Mouse (Mus musculus) neural tube, embryonic 14.5 days (tissue): ENCODE measurements around the gene Mapk1ip1l. TPM values are rescaled to one million over a fixed set of nuclear protein-coding genes. Genes with fewer than 3 reads are reported as not detected.
A peak's percentile ranks its signal among the peaks of the same experiment; 100 is the strongest.

Experiments
- ATAC-seq: fragments of 200-750 bp; cut with Nextera tagmentation; 2 replicates; pipeline ENCODE4 v1.8.0; 2017; ENCODE audit warnings: low read depth, mild to moderate bottlenecking, moderate TSS enrichment, moderate library complexity
- H3K27ac ChIP-seq: fragments of 300-500 bp; sonication (generic); 2 replicates; pipeline ENCODE4 v1.5.1; 2014; ENCODE audit warnings: low read depth, mild to moderate bottlenecking, control low read depth, low read length, moderate library complexity, mixed read lengths
- H3K27me3 ChIP-seq: fragments of 300-500 bp; sonication (generic); 2 replicates; pipeline ENCODE4 v1.6.1; 2014; ENCODE audit warnings: low read length; ENCODE audit not compliant: control insufficient read depth, insufficient read depth
- H3K36me3 ChIP-seq: fragments of 300-500 bp; sonication (generic); 2 replicates; pipeline ENCODE4 v1.6.1; 2014; ENCODE audit warnings: low read length, mixed read lengths; ENCODE audit not compliant: control insufficient read depth, insufficient read depth
- H3K4me1 ChIP-seq: fragments of 300-500 bp; sonication (generic); 2 replicates; pipeline ENCODE4 v1.6.1; 2014; ENCODE audit warnings: low read length; ENCODE audit not compliant: control insufficient read depth, insufficient read depth
- H3K4me2 ChIP-seq: fragments of 300-500 bp; sonication (generic); 2 replicates; pipeline ENCODE4 v1.6.1; 2014; ENCODE audit warnings: mild to moderate bottlenecking, low read depth, low read length, control low read depth
- H3K4me3 ChIP-seq: fragments of 300-500 bp; sonication (generic); 2 replicates; pipeline ENCODE4 v1.5.1; 2014; ENCODE audit warnings: low read depth, low read length, control low read depth, mixed read lengths
- H3K9ac ChIP-seq: fragments of 300-500 bp; sonication (generic); replicated peaks from 2 replicates; pipeline ENCODE4 v1.6.1; 2014; ENCODE audit warnings: low read depth, mild to moderate bottlenecking, control low read depth, low read length, mixed read lengths
- H3K9me3 ChIP-seq: fragments of 300-500 bp; sonication (generic); 2 replicates; pipeline ENCODE4 v1.6.1; 2016; ENCODE audit warnings: low read length; ENCODE audit not compliant: control insufficient read depth
- WGBS: fragments of 180-500 bp; shearing (Covaris S2); extraction: QIAGEN DNeasy Blood & Tissue Kit; methylation state at CpG from one replicate; pipeline ENCODE4 v1.1.7; 2014; 5-methylcytosine and 5-hydroxymethylcytosine counted together
- polyA plus RNA-seq: library from polyadenylated mRNA; unstranded; fragments of >200 nt; fragmentation: Nextera tagmentation; extraction: Ambion mirVana; gene quantifications from 2 replicates; pipeline ENCODE4 v1.2.1, GENCODE M21; 2014

Mapk1ip1l gene
- polyA plus RNA-seq, 1 experiment from 2014 or later, result 45.6 TPM

DNA sequence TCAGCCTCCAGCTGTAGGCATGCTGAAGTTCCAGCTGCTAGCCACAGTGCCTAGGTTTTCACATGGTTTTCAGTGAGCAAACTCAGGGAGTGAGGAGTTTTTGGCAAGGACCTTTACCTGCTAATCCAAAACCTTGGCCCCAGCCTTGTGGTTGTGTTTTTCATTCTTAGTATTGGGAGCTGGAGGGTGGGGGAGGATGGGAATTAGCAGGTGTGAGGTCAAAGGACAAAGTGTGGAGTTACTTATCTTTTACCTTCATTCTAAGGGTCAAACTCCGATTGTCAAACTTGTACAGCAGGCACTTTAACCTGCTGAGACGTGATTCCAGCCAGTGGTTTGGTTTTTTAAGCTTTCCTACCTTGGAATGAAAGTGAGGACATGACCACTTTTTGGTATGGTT is 1.8 kb upstream of the Mapk1ip1l start:
- H3K4me1 ChIP-seq, result peaks cover 13% of the 10 kb centered on the region; the same call in 1 of the 2 replicates
- no peak overlapping the region for H3K4me2 ChIP-seq
- no peak overlapping the region for H3K4me3 ChIP-seq
- H3K36me3 ChIP-seq, result no peaks in the 10 kb centered on the region
- H3K27me3 ChIP-seq, result no peaks in the 10 kb centered on the region
- H3K27ac ChIP-seq, result no peak overlapping the region
- H3K9ac ChIP-seq, result no peak overlapping the region
- no peaks in the 10 kb centered on the region for H3K9me3 ChIP-seq
- 83% methylated on average over 2 of the region's 2 CpGs for WGBS
- ATAC-seq, result no peak

- Histone ChIP-seq H3K9ac (peak overlapping the region; percentile 98), H3K4me1 (peaks cover 17% of the 10 kb centered on the region; the same call in 1 of the 2 replicates), H3K9me3 (no peaks in the 10 kb centered on the region), H3K36me3 (no peaks in the 10 kb centered on the region), H3K27ac (peak overlapping the region; percentile 98), H3K27me3 (no peaks in the 10 kb centered on the region), H3K4me3 (peak overlapping the region; percentile 97), H3K4me2 (peak overlapping the region; percentile 91)
- peak; percentile 83 for ATAC-seq
- under 1% methylated on average over 30 of the region's 38 CpGs for WGBS
These were observed 334 bp downstream of the Mapk1ip1l start for GRCm38 (mm10) chr14:47298408-47298792.

- peak overlapping the region; percentile 97 for H3K4me3 ChIP-seq
- no peaks in the 10 kb centered on the region for H3K9me3 ChIP-seq
- no peaks in the 10 kb centered on the region for H3K36me3 ChIP-seq
- peak overlapping the region; percentile 98 for H3K27ac ChIP-seq
- peak; percentile 58 for ATAC-seq
- WGBS, result under 1% methylated on average over 15 of the region's 15 CpGs
- no peaks in the 10 kb centered on the region for H3K27me3 ChIP-seq
- peaks cover 17% of the 10 kb centered on the region; the same call in 1 of the 2 replicates for H3K4me1 ChIP-seq
- H3K4me2 ChIP-seq, result peak overlapping the region; percentile 91
- peak overlapping the region; percentile 98 for H3K9ac ChIP-seq
These were observed 774 bp downstream of the Mapk1ip1l start for GRCm38 (mm10) chr14:47298819-47299261.

DNA sequence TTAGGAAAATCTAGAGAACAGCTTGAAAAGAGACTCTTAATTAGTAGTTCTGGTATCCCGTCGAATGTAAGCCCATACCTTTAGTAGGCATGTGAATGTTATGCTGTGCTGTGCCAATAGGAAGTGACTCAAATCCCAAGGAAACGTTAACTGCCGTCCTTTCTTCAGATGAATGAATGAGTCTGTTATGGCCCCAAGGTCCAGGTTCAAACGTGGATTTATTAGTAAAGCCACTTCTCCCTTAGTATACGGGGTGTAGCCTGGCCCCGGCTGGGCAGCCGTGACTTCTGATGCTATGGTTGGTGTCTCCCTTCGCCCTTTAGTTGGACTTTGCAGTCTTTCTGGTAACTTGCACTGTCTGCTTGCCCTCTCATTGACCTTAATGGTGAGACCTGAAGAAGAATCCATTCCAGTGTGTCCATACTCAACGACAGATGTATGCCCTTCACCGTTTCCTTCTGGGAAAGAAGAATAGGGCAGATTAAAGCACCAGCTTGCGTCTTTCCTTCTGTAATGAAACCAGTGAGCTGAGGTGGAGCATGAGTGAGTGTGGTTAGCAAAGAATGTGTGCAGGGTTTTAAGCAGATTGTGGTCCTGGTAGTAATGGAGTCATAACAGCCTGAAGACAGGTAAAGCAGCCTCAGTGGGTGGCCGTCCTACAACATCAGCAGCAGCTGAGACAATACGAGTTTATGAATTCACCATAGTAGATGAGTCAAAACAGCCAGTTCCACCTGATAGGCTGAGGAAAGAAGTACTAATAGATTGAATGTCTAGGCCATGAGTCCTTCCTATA is 5.0 kb downstream of the Mapk1ip1l start:
- H3K4me3 ChIP-seq, result no peak overlapping the region
- no peaks in the 10 kb centered on the region for H3K27me3 ChIP-seq
- H3K4me1 ChIP-seq, result peaks cover 17% of the 10 kb centered on the region; the same call in 1 of the 2 replicates
- H3K4me2 ChIP-seq, result no peak overlapping the region
- H3K9me3 ChIP-seq, result no peaks in the 10 kb centered on the region
- no peaks in the 10 kb centered on the region for H3K36me3 ChIP-seq
- 78% methylated on average over 14 of the region's 14 CpGs for WGBS
- H3K9ac ChIP-seq, result no peak overlapping the region
- no peak overlapping the region for H3K27ac ChIP-seq
- no peak for ATAC-seq

DNA sequence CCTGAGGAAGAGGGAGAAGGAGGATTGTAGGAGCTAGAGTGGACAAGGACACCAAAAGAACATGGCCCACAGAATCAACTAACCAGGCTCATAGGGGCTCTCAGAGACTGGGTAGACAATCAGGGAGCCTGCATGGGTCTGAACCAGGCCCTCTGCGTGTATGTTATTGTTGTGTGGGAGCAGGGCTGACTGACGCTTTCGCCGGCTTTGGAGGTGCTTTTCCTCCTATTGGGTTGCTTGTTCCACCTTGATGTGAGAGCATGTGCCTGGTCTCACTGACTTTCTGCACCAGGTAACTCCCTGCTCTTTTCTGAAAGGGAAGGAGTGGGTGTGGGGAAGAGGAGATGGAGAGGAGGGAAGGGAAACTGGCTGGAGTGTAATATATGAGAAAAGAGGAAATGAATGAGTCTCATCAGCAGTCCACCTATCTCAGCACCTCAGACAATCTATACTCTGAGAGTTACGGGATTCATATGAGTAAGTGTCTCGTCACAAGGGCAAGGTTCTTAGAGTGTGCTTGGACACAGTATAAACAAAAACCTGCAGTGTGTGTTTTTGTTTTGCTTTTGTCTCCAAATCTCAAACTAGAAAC is 6.8 kb downstream of the Mapk1ip1l start:
- no peak for ATAC-seq
- no peak overlapping the region for H3K4me2 ChIP-seq
- H3K27me3 ChIP-seq, result no peaks in the 10 kb centered on the region
- H3K4me3 ChIP-seq, result no peak overlapping the region
- no peak overlapping the region for H3K27ac ChIP-seq
- no peaks in the 10 kb centered on the region for H3K9me3 ChIP-seq
- peaks cover under 1% of the 10 kb centered on the region; the same call in 1 of the 2 replicates for H3K36me3 ChIP-seq
- WGBS, result 91% methylated on average over 6 of the region's 6 CpGs
- no peak overlapping the region for H3K9ac ChIP-seq
- H3K4me1 ChIP-seq, result peaks cover 10% of the 10 kb centered on the region; the same call in 1 of the 2 replicates

- Histone ChIP-seq H3K9me3 (no peaks in the 10 kb centered on the region), H3K4me3 (no peak overlapping the region), H3K4me2 (no peak overlapping the region), H3K36me3 (peaks cover 11% of the 10 kb centered on the region), H3K4me1 (0 out of 2 replicates have a peak, but pooled peaks cover 5% of the 10 kb centered on the region), H3K27ac (no peak overlapping the region), H3K9ac (no peak overlapping the region), H3K27me3 (no peaks in the 10 kb centered on the region)
- no peak for ATAC-seq
- 85% methylated on average over 4 of the region's 4 CpGs for WGBS
These were observed 7.9 kb downstream of the Mapk1ip1l start for GRCm38 (mm10) chr14:47305933-47306332.

GRCm38 (mm10) chr14:47307669-47308068 is 9.6 kb downstream of the Mapk1ip1l start:
- Histone ChIP-seq H3K27ac (no peak overlapping the region), H3K36me3 (peaks cover 24% of the 10 kb centered on the region), H3K4me1 (0 out of 2 replicates have a peak, but pooled peaks cover 5% of the 10 kb centered on the region), H3K4me3 (no peak overlapping the region), H3K9ac (no peak overlapping the region), H3K9me3 (no peaks in the 10 kb centered on the region), H3K27me3 (no peaks in the 10 kb centered on the region), H3K4me2 (no peak overlapping the region)
- WGBS, result 87% methylated on average over 3 of the region's 3 CpGs
- ATAC-seq, result no peak

- Histone ChIP-seq H3K4me1 (no peaks in the 10 kb centered on the region), H3K27ac (no peak overlapping the region), H3K9me3 (no peaks in the 10 kb centered on the region), H3K27me3 (no peaks in the 10 kb centered on the region), H3K4me2 (no peak overlapping the region), H3K4me3 (no peak overlapping the region), H3K36me3 (peaks cover 32% of the 10 kb centered on the region), H3K9ac (no peak overlapping the region)
- WGBS, result 97% methylated on average over 1 of the region's 1 CpGs
- no peak for ATAC-seq
These were observed 11.0 kb downstream of the Mapk1ip1l start for GRCm38 (mm10) chr14:47309061-47309460.
